Mouse (Mus musculus) lung, adult 2 months (tissue): ENCODE measurements around the gene Edf1. TPM values are rescaled to one million over a fixed set of nuclear protein-coding genes. Genes with fewer than 3 reads are reported as not detected.
A peak's percentile ranks its signal among the peaks of the same experiment; 100 is the strongest.
"Not testable (repeated sequence)": the region's sequence is repeated elsewhere in the genome, so short reads cannot be mapped to it uniquely, and the experiment has no call there.

Experiments
- DNase-seq: peaks from one replicate; pipeline ENCODE4 v3.0.0; 2022
- H3K4me1 ChIP-seq: fragments of 200-500 bp; 2 replicates; pipeline ENCODE4 v1.6.1; 2011; ENCODE audit warnings: low read length; ENCODE audit not compliant: control insufficient read depth, insufficient read depth
- H3K4me3 ChIP-seq: fragments of 200-500 bp; replicated peaks from 2 replicates; pipeline ENCODE3; 2011; ENCODE audit warnings: low read depth, mild to moderate bottlenecking, control low read depth, low read length; ENCODE audit errors: extremely low read depth
- CTCF ChIP-seq: fragments of 200-500 bp; IDR thresholded peaks from 2 replicates; pipeline ENCODE4 v1.5.1; 2011; ENCODE audit warnings: mild to moderate bottlenecking, low read length, control low read depth; ENCODE audit not compliant: insufficient read depth
- POLR2A ChIP-seq: fragments of 200-500 bp; IDR thresholded peaks from 2 replicates; pipeline ENCODE4 v1.6.1; 2011; ENCODE audit warnings: low read depth, mild to moderate bottlenecking, control low read depth, low read length, borderline replicate concordance; ENCODE audit errors: extremely low read depth
- WGBS: fragments of 180-500 bp; shearing (Covaris S2); methylation state at CpG from one replicate; pipeline ENCODE4 v1.1.7; 2018; 5-methylcytosine and 5-hydroxymethylcytosine counted together
- polyA plus RNA-seq: library from polyadenylated mRNA; depleted of rRNA; stranded (reverse); fragments of >200 nt; gene quantifications from 2 replicates; pipeline ENCODE4 v1.2.3, GENCODE M21; 2012

Edf1 gene
- polyA plus RNA-seq, 1 experiment, result 94.0 TPM

DNA sequence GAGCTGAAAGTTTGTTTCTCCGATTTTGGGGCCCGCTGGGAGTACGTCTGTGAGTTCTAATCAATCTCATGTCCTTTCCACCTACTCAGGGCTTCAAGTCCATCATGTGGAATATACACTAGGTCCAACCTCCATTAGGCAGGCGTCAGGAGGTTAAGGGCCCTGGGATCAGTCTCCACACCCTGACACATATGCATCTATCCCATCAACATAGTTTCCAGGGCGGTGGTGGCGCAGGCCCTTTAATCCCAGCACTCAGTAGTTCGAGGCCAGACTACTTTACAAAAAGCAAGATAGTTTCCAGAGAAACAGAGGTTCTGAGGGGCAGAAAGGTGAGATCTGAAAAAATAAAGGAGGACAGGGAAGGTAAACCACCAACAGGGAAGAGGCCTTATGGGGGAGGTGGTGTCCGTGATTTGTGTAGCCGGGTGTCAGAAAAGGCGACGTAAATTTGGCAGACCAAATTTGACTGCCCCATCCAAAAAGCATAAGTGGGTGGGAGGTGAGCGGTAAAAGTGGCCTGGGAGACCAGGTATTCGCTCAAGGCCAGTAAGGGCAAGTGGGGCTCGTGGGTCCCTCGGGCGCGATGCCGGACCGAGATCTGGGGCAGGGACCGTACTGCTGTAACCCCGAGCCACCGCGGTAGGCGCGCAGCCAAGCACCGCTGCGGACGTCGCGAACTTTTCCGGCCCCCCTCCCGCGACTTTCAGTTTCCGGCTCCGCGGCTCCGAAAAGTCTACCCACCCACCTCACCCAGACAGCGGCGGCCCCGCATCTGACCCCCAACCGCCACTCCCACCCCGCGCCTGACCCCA, 11.4 kb upstream of the Edf1 start:
- DNase-seq, result no peak
- WGBS, result 4% methylated on average over 43 of the region's 43 CpGs
- TF ChIP-seq POLR2A (no peak), CTCF (no peak)
- peak overlapping the region; percentile 88 for H3K4me3 ChIP-seq
- H3K4me1 ChIP-seq, result peaks cover 8% of the 10 kb centered on the region

DNA sequence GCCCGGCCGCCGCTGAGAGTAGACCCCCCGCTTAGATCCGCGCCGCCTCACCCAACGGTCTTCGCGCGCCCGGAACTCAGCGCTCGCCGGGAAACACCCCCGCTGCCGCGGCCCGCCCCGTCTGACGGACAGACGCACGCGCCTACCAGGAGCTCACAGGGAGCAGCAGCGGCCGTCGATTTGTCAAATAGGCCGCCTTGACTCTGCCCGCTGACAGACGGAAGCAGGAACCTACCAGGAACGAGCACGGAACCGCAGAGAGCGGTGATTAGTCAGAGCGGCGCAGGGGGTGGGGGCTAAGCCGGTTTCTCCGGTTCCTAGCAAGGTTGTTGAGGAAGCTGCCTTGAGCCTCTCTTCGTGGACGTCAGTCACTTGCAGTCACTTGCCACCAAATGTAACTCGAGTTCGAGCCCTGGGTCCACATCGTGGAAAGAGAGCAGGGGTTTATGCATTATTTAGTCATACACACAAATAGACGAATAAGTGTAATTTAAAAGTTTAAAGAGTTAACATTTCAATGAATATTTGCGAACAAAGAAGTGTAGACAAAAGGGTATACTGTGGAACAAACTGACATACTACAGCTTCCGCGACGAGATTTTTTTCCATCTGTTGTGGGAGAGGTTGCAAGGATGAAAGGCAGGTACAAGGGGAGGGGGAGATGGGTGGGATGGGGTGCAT, 10.7 kb upstream of the Edf1 start, which contains the start of gene Traf2:
Gene Traf2 (minus strand): TSS at position 130 of the 681 bp plus-strand sequence.
- DNase-seq, result peak; percentile 99
- Histone ChIP-seq H3K4me1 (peaks cover 5% of the 10 kb centered on the region), H3K4me3 (peak within 1 kb of the TSS; percentile 88)
- TF ChIP-seq POLR2A (peak; percentile 61; the same call in 1 of the 2 replicates), CTCF (no peak)
- WGBS, result 2% methylated on average over 48 of the region's 48 CpGs

DNA sequence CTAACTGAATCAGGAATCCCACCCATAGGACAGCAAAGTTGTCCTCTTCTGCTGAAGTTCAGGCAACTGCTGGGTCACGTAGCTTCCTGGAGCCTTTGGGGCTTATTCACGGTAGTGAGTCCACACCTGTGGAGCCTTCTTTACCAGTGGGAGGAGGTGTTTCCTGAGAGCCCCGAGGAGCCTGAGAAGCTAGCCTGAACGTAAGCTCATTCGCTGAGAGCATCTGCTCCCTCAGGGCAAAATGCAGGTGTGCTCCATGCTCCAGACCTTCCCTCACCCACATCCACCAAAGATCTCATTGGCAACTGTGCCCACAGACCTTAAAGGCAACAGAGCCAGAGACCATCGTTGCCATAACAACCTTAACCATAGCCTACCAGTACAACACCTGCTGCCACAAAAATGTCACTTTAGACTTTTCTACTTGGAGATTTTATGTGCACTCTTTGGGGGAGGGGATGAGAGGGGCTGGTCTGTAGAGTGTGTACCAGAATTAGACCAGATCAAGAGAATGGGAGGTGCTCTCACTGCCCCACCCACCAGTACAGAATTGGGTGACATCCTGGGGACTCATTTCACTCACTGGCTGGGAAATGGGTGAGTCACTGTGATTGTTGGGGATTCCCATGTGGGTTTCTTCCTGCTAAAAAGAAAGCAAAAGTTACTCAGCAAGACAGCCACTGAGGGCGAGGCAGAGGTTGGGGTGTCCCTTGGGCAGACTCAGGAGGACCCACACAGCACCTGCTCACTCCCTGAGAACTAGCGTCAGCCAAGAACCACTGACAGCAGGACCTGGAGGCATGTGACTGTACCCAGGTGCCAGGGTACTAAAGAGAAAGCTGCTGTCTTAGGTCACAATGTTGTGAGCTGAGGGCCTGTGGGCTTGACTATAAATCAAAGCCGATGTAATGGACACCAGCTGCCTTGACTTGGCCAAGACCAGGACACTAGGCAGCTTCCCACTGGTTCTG, 8.3 kb upstream of the Edf1 start:
- no peak overlapping the region for H3K4me3 ChIP-seq
- H3K4me1 ChIP-seq, result peaks cover 5% of the 10 kb centered on the region
- DNase-seq, result no peak
- no peak for TF ChIP-seq CTCF
- TF ChIP-seq POLR2A, result no peak
- 60% methylated on average over 9 of the region's 9 CpGs for WGBS

- no peak overlapping the region for H3K4me3 ChIP-seq
- TF ChIP-seq CTCF (peak; percentile 77), POLR2A (no peak)
- H3K4me1 ChIP-seq, result no peaks in the 10 kb centered on the region
- DNase-seq, result peak; percentile 53
- WGBS, result 22% methylated on average over 5 of the region's 5 CpGs
Observed at GRCm38 (mm10) chr2:25551186-25551585, 6.5 kb upstream of the Edf1 start.

DNA sequence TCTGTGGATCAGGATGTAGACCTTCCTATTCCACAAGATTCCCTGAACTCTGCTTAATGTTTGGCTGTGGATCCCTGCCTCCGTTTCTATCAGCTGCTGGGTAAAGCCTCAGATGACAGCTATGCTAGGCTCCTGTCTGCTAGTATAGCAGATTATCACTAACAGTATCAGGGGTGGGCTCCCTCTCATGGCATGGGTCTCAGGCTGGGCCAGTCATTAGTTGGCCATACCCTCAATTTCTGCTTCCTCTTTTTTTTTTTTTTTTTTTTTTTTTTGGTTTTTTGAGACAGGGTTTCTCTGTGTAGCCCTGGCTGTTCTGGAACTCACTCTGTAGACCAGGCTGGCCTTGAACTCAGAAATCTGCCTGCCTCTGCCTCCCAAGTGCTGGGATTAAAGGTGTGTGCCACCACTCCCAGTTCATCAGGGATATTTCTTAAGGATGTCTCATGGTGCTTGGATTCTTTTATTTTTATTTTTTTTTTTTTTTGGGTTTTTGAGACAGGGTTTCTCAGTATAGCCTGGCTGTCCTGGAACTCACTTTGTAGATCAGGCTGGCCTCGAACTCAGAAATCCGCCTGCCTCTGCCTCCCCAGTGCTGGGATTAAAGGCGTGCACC, 4.4 kb upstream of the Edf1 start:
- not testable (repeated sequence) for H3K4me1 ChIP-seq, H3K4me3 ChIP-seq, DNase-seq
- WGBS, result 91% methylated on average over 4 of the region's 4 CpGs

- not testable (repeated sequence) for H3K4me3 ChIP-seq, H3K4me1 ChIP-seq, DNase-seq
- 58% methylated on average over 2 of the region's 2 CpGs for WGBS
Observed at GRCm38 (mm10) chr2:25555479-25555878, 2.2 kb upstream of the Edf1 start.

- no peak overlapping the region for H3K4me3 ChIP-seq
- no peak for DNase-seq
- WGBS, result 52% methylated on average over 1 of the region's 1 CpGs
- no peak for TF ChIP-seq POLR2A
- TF ChIP-seq CTCF, result no peak
- peaks cover 7% of the 10 kb centered on the region for H3K4me1 ChIP-seq
Observed at GRCm38 (mm10) chr2:25556296-25556695, 1.4 kb upstream of the Edf1 start.

DNA sequence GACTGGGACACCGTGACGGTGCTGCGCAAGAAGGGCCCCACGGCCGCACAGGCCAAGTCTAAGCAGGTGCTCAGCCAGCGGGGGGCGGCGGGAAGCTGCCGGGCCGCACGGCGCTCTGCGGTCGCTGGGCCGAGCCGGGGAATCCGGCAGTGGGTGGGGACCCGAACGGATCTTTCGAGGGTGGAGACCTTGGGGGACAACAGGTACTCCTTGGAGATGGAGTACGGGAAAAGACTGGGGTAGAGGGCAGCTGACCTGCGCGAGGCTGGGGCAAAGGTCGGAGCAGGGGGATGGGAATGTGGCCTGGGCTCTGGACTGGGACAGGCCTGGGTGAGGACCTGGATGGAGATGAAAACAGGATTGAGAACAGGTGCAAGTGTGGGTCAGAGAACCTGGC, 315 bp downstream of the Edf1 start:
- TF ChIP-seq CTCF, result no peak
- TF ChIP-seq POLR2A, result no peak
- peaks cover 7% of the 10 kb centered on the region for H3K4me1 ChIP-seq
- DNase-seq, result no peak
- under 1% methylated on average over 24 of the region's 24 CpGs for WGBS
- peak overlapping the region; percentile 92 for H3K4me3 ChIP-seq

DNA sequence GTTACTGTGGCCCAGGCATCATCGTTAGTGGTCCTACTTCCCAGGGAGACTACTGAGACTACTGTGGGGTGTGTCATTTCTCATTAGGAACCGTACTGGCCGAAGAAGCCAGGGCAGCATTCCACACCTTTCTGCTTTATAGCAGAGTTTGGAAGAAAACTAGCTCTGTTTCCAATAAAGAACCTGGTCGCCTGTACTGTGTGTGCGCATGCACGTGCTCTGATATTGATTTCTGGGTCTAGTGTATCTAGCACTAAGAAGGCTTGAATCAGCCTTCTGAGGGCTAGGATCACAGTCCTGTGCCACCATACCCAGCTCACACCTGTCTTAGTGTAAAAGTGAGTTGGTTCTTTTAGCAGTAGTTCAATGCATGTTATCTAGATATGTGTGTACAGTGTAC, 1.1 kb downstream of the Edf1 start:
- peaks cover 7% of the 10 kb centered on the region for H3K4me1 ChIP-seq
- WGBS, result 57% methylated on average over 6 of the region's 6 CpGs
- H3K4me3 ChIP-seq, result peak overlapping the region; percentile 92
- TF ChIP-seq CTCF, result no peak
- no peak for TF ChIP-seq POLR2A
- DNase-seq, result no peak
